Mouse (Mus musculus): ENCODE measurements around the gene Gm3147. TPM values are rescaled to one million over a fixed set of nuclear protein-coding genes. Genes with fewer than 3 reads are reported as not detected.

The Gm3147 gene
- total RNA-seq (2023), result not detected

DNA sequence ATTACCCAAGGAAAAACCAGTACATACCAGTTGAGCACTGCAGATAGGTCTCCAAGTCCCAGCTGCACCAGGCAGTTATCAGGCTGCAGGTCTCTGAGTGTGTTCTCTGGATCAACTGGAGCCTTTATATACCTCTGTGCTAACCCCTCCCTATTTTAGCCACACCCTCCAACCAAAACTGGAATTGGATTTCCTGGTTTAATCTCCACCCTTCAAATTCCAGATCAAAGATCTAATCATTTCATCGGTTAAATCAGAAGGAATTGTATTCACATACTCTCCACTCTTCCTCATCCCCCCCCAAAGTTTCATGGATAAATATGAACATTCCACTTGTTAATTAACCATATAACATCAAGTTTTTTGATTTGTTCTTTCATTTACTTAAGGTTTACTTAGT lies at the start of gene Gm3147:
TSS of gene Gm3147 (minus strand) at position 101 of the 400 bp plus-strand sequence.

DNA sequence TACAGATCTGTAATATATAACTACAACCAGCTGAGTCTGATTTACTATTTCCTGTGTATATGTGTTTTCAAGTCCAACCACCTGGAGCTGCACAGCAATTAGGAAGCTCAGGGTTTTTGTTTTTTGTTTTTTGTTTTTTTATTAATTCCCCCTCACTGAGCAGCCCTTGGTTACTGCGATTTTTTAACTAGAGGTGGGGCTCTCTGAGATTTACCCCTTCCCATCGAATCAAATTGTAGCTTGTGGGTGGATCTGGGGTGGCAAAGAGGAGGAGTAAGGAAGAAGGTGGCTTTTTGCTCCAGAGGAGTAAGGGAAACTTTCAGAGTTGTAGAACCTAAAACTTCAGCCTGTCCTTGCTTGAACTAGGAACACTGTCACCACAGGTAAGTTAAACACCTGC lies 31.9 kb upstream of the Gm3147 start, which contains the start of gene Gm6205:
TSS of gene Gm6205 (plus strand) at position 301 of the 400 bp plus-strand sequence.

DNA sequence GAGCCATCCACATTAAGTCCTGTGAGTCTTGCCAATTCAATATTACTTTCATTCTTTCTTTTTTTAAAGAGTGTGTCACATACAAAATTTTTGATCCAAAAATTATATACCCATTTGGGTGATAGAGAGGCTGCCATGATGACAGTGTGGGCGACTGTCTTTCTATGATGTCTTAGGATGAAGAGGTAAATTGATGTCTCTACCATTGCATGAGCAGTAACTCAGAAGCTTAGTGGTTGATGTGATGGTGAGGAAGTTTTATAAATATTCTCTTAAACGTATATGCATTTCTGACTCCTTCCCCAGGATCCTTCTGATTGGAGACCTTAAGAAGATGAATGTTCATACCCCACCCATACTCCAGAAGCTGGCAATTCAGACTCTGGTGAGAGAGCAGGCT lies 7.5 kb upstream of the Gm3147 start, which contains the start of gene Gm6509:
TSS of gene Gm6509 (plus strand) at position 301 of the 400 bp plus-strand sequence.

Other genes with a start within 250 kb of the Gm3147 start
- not detected for gene Gm7682, start 170.6 kb downstream of the Gm3147 start, total RNA-seq (2023)
- gene Gm3139, start 90.1 kb downstream of the Gm3147 start, total RNA-seq (2023), result not detected
- not detected for gene Gm6509, start 7.6 kb upstream of the Gm3147 start, total RNA-seq (2023)
- not detected for gene Gm6205, start 32.0 kb upstream of the Gm3147 start, total RNA-seq (2023)
- not detected for gene Gm3183, start 249.1 kb upstream of the Gm3147 start, total RNA-seq (2023)